Mouse (Mus musculus) T-helper 17 cell (primary cell): ENCODE data around the gene Slc15a1.
"Not testable (repeated sequence)": the region's sequence is repeated elsewhere in the genome, so short reads cannot be mapped to it uniquely, and the experiment has no call there.

Experiments used
- in situ Hi-C, 2 experiments: fragments of 300-600 bp; cut with MboI, MseI; formaldehyde crosslinking; loops; 1 replicate in 1 of 2; 2 replicates in 1 of 2; pipeline ENCODE4 v1.15.1; 2025; ENCODE audit warnings: high pct_unique_total_duplicates in 2 of 2

Slc15a1 gene

DNA sequence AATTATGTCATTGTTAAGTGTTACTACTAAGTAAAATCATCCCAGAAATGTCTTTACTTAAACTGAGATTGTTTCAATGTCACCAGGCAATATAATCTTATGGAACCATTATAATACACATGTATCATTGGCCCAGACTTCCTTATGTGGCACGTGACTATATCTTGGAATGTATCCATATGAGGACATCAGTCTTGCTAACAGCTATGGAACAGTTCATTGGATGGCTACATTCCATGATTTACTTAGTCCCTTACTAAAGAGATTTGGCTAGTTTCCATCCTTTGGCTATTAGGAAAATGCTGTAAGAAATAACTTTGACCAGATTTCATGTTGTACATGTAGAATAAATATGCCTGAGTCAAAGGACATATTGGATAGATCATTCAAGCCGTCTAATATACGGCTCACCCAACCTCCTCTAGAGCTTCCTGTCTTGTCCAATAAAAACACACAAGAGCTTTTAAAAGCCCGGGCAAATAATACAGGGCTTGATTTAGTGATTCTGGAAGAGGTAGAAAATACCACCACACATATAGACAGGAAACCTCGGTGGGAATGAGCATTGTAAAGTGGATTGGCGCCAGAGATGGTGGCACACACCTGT is 90.3 kb downstream of the Slc15a1 start:
- in situ Hi-C loops: no loop called here

DNA sequence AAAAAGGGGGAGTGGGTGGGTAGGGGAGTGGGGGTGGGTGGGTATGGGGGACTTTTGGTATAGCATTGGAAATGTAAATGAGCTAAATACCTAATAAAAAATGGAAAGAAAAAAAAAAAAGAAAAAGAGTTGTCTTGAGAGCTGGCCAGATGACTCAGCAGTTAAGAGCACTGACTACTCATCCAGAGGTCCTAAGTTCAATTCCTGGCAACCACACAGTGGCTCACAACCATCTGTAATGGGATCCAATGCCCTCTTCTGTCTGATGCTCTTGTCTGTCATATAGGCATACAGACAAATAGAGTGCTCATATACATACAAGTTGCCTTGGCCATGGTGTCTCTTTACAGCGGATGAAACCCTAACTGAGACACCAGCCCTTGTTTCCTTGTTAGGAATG is 91.3 kb downstream of the Slc15a1 start:
- in situ Hi-C loops: not testable (repeated sequence)
